Mouse (Mus musculus) bone marrow macrophage, adult 2 months (primary cell): Measurements from ENCODE around the gene Cyp2e1.

Experiments used
- CTCF ChIP-seq: IDR thresholded peaks from 2 replicates; pipeline ENCODE4 v1.5.1; 2012; ENCODE audit warnings: low read depth, mild to moderate bottlenecking, low read length, moderate library complexity
- POLR2A ChIP-seq: IDR thresholded peaks from 2 replicates; pipeline ENCODE4 v1.6.1; 2012; ENCODE audit warnings: mild to moderate bottlenecking, low read depth, low read length, borderline replicate concordance

DNA sequence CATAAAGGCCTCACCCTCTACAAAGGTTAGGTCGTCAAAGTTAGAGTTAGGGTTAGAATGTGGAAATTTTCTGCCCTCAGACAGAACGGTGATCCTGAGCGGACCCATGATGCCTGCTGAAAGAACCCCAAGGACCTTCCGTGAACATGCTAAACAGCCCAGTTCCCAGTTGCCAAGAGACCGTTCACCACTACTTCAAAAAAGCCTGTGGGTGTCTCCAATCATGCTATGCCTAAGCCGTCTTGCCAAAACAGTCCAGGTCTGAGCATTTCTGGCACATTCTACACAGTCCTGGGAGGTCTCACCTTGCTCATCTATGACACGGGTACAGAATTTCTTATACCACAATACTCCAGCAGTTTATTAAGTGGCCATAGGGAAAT is 24.5 kb downstream of the Cyp2e1 start:
- no peak for TF ChIP-seq POLR2A
- no peak for TF ChIP-seq CTCF
